Mouse (Mus musculus): ENCODE results near the gene Rfc2.

DNA sequence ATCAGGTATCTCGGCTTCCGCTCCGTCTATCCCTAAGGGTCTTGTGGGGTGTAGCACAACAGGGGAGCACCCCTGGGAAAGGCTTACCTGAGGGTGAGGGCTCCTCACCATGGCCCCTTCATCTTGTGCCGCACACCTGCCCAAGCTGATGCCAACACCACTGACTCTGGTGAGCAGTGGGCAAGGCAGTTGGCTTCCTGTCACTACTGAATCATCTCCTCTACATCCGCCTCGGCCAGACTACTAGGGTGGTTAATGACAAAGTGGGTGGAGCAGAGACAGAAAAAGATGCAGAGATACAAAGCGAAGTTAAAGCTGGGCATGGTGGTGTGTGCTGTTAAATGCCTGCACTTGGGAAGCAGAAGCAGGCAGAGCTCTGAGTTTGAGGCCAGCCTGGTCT is 33.6 kb downstream of the Rfc2 start, which contains the start of gene Lat2:
- TF ChIP-seq EP300 (IDR thresholded peaks at IDR 0.05; ENCODE audit: low read depth in 1 of 2, low read length in 2 of 2) (no peak), TAL1 (IDR thresholded peaks at IDR 0.05; ENCODE audit: low read length) (no peak), POLR2A (IDR thresholded peaks at IDR 0.05; ENCODE audit: control insufficient read depth in 1 of 2, insufficient read depth in 1 of 2, low read depth in 1 of 2, low read length in 2 of 2, poor library complexity in 1 of 2) (no peak), MAX (IDR thresholded peaks at IDR 0.05; ENCODE audit: low read length) (no peak), CHD2 (IDR thresholded peaks at IDR 0.05; ENCODE audit: low read length) (no peak), RAD21 (IDR thresholded peaks at IDR 0.05; ENCODE audit: low read depth, low read length) (no peak), CTCF (IDR thresholded peaks at IDR 0.05 in 2 of 3, conservative IDR thresholded peaks at IDR 0.05 in 1 of 3; ENCODE audit: control insufficient read depth in 1 of 3, insufficient read depth in 1 of 3, low read depth in 2 of 3, low read length in 3 of 3, poor library complexity in 1 of 3, severe bottlenecking in 1 of 3) (no peak), ELF1 (IDR thresholded peaks at IDR 0.05; ENCODE audit: low read depth, low read length) (no peak)

All from MEL (cell line).